Mouse (Mus musculus) lung, embryonic 15.5 days (tissue): ENCODE results near the gene Gm39566. TPM values are rescaled to one million over a fixed set of nuclear protein-coding genes. Genes with fewer than 3 reads are reported as not detected.
A peak's percentile ranks its signal among the peaks of the same experiment; 100 is the strongest.

Source experiments
- ATAC-seq: fragments of 200-750 bp; cut with Nextera tagmentation; 2 replicates; pipeline ENCODE4 v1.8.0; 2017; ENCODE audit warnings: moderate number of reproducible peaks, borderline replicate concordance; ENCODE audit not compliant: low FRiP score, low TSS enrichment; ENCODE audit errors: extremely low read depth
- H3K27ac ChIP-seq: fragments of 300-500 bp; sonication (generic); 2 replicates; pipeline ENCODE4 v1.5.1; 2015; ENCODE audit warnings: moderate library complexity, mild to moderate bottlenecking, inconsistent platforms
- H3K27me3 ChIP-seq: fragments of 300-500 bp; sonication (generic); 2 replicates; pipeline ENCODE4 v1.6.1; 2015; ENCODE audit warnings: inconsistent platforms
- H3K36me3 ChIP-seq: fragments of 300-500 bp; sonication (generic); 2 replicates; pipeline ENCODE4 v1.6.1; 2015; ENCODE audit warnings: inconsistent platforms
- H3K4me1 ChIP-seq: fragments of 300-500 bp; sonication (generic); 2 replicates; pipeline ENCODE4 v1.6.1; 2015; ENCODE audit warnings: inconsistent platforms
- H3K4me2 ChIP-seq: fragments of 300-500 bp; sonication (generic); 2 replicates; pipeline ENCODE4 v1.6.1; 2015; ENCODE audit warnings: inconsistent platforms, mild to moderate bottlenecking, moderate library complexity
- H3K4me3 ChIP-seq: fragments of 300-500 bp; sonication (generic); 2 replicates; pipeline ENCODE4 v1.5.1; 2015; ENCODE audit warnings: mild to moderate bottlenecking, inconsistent platforms
- H3K9ac ChIP-seq: fragments of 300-500 bp; sonication (generic); 2 replicates; pipeline ENCODE4 v1.6.1; 2015; ENCODE audit warnings: inconsistent platforms
- H3K9me3 ChIP-seq: fragments of 300-500 bp; sonication (generic); 2 replicates; pipeline ENCODE4 v1.6.1; 2016; ENCODE audit warnings: inconsistent platforms
- WGBS: fragments of 180-500 bp; shearing (Covaris S2); methylation state at CpG from one replicate; pipeline ENCODE4 v1.1.7; 2015; 5-methylcytosine and 5-hydroxymethylcytosine counted together
- polyA plus RNA-seq: library from polyadenylated mRNA; unstranded; fragments of >200 nt; fragmentation: Nextera tagmentation; extraction: Ambion mirVana; gene quantifications from 2 replicates; pipeline ENCODE4 v1.2.1, GENCODE M21; 2015

Gm39566 gene
- polyA plus RNA-seq, 1 experiment from 2014 or later, result not detected

GRCm38 (mm10) chr11:69791420-69791819, 23.7 kb downstream of the Gm39566 start:
- no peak for ATAC-seq
- Histone ChIP-seq H3K36me3 (no peaks in the 10 kb centered on the region), H3K4me1 (0 out of 2 replicates have a peak, but pooled peaks cover 3% of the 10 kb centered on the region), H3K9ac (no peak overlapping the region), H3K4me2 (no peak overlapping the region), H3K27ac (no peak overlapping the region), H3K27me3 (no peaks in the 10 kb centered on the region), H3K4me3 (no peak overlapping the region), H3K9me3 (no peaks in the 10 kb centered on the region)
- WGBS, result 65% methylated on average over 5 of the region's 5 CpGs

- Histone ChIP-seq H3K4me1 (peaks cover 7% of the 10 kb centered on the region; the same call in 1 of the 2 replicates), H3K36me3 (no peaks in the 10 kb centered on the region), H3K9ac (no peak overlapping the region), H3K27me3 (no peaks in the 10 kb centered on the region), H3K4me2 (no peak overlapping the region), H3K27ac (no peak overlapping the region), H3K9me3 (no peaks in the 10 kb centered on the region), H3K4me3 (no peak overlapping the region)
- 51% methylated on average over 5 of the region's 5 CpGs for WGBS
- no peak for ATAC-seq
Observed at GRCm38 (mm10) chr11:69789431-69789830, 25.7 kb downstream of the Gm39566 start.

DNA sequence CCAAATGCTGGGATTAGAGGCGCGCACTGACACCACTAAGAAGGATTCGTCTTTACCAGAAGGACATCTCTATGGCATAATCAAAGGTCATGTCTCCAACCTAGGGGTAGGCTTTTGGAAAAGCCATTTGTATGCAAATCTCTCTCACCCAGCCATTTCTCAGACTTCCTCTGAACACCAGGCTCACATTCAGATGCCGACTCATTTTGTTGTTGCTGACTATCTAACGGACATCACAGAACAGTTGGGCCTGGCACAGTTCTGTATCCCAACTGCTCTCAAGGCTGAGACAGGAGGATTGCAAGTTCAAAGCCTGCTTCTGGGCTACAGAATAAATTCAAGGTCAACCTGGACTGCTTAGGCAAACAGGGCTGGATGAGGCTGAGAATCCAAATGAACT, 27.8 kb downstream of the Gm39566 start:
- ATAC-seq, result no peak
- Histone ChIP-seq H3K4me2 (no peak overlapping the region), H3K9me3 (no peaks in the 10 kb centered on the region), H3K4me3 (no peak overlapping the region), H3K27me3 (no peaks in the 10 kb centered on the region), H3K4me1 (peaks cover 7% of the 10 kb centered on the region; the same call in 1 of the 2 replicates), H3K9ac (no peak overlapping the region), H3K27ac (no peak overlapping the region), H3K36me3 (no peaks in the 10 kb centered on the region)
- WGBS, result 88% methylated on average over 5 of the region's 5 CpGs

GRCm38 (mm10) chr11:69784793-69785272, 30.3 kb downstream of the Gm39566 start:
- Histone ChIP-seq H3K4me2 (peak overlapping the region; percentile 50), H3K9me3 (no peaks in the 10 kb centered on the region), H3K9ac (no peak overlapping the region), H3K36me3 (no peaks in the 10 kb centered on the region), H3K4me1 (peaks cover 7% of the 10 kb centered on the region; the same call in 1 of the 2 replicates), H3K27me3 (no peaks in the 10 kb centered on the region), H3K4me3 (peak overlapping the region; percentile 20; the same call in 1 of the 2 replicates), H3K27ac (no peak overlapping the region)
- ATAC-seq, result no peak
- WGBS, result 35% methylated on average over 15 of the region's 15 CpGs

DNA sequence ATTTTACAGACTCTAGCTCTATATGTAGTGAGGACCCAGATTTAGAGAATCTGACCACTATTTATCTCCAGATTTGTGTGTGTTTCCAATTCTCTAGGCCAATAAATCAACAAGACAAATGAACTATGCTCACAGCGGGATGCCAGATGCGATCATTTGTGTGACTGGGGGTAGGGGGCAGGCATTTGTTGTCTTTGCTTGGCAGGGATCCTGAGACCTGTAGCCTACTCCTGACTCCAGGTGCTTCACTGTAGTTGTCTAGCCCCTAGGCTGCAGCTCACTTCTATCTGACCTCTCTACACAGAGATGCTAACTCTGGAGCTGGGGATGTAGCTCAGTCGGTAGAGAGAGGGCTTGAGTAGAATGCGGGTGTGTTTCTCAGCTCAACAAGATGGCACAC, 33.3 kb downstream of the Gm39566 start:
- peaks cover 20% of the 10 kb centered on the region for H3K4me1 ChIP-seq
- WGBS, result 26% methylated on average over 4 of the region's 4 CpGs
- no peaks in the 10 kb centered on the region for H3K36me3 ChIP-seq
- H3K4me3 ChIP-seq, result no peak overlapping the region
- H3K27ac ChIP-seq, result no peak overlapping the region
- no peaks in the 10 kb centered on the region for H3K27me3 ChIP-seq
- no peak overlapping the region for H3K9ac ChIP-seq
- no peak for ATAC-seq
- H3K9me3 ChIP-seq, result no peaks in the 10 kb centered on the region
- no peak overlapping the region for H3K4me2 ChIP-seq

- no peaks in the 10 kb centered on the region for H3K9me3 ChIP-seq
- H3K36me3 ChIP-seq, result peaks cover 3% of the 10 kb centered on the region; the same call in 1 of the 2 replicates
- H3K27me3 ChIP-seq, result no peaks in the 10 kb centered on the region
- no peak overlapping the region for H3K4me2 ChIP-seq
- H3K4me1 ChIP-seq, result peaks cover 19% of the 10 kb centered on the region
- H3K9ac ChIP-seq, result no peak overlapping the region
- ATAC-seq, result no peak
- H3K27ac ChIP-seq, result no peak overlapping the region
- 34% methylated on average over 7 of the region's 7 CpGs for WGBS
- no peak overlapping the region for H3K4me3 ChIP-seq
Observed at GRCm38 (mm10) chr11:69778985-69779384, 36.1 kb downstream of the Gm39566 start.

DNA sequence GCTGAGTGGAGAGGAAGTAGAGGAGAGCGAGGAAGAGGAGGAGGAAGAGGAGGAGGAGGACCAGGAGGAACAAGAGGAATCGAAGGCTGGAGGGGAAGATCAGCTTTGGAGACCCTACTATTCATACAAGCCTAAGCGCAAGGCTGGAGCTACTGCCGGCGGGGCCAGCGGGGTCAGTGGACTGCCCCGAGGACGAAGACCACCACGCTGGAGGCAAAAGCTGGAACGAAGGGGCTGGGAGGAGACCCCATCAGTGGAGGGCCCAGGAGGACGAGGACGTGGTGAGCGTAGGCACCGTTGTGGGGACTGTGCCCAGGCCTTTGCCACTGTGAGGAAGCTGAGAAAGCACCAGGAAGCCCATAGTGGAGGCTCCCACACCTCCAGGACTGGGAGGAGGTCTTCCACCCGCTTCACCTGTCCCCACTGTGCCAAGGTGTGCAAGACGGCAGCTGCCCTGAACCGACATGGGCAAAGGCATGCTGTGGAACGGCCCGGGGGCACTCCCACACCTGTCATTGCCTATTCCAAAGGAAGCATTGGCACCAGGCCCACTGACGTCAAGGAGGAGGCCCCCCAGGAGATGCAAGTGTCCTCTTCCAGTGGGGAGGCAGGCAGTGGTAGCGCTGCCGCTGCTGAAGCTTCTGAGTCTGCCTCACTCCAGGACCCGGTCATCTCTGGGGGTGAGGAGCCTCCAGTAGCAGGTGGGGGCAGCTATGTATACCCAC, 36.7 kb downstream of the Gm39566 start:
- Histone ChIP-seq H3K4me1 (peaks cover 19% of the 10 kb centered on the region), H3K4me3 (no peak overlapping the region), H3K9ac (no peak overlapping the region), H3K9me3 (no peaks in the 10 kb centered on the region), H3K36me3 (peaks cover 3% of the 10 kb centered on the region; the same call in 1 of the 2 replicates), H3K27me3 (no peaks in the 10 kb centered on the region), H3K27ac (no peak overlapping the region), H3K4me2 (no peak overlapping the region)
- no peak for ATAC-seq
- WGBS, result 60% methylated on average over 23 of the region's 23 CpGs

GRCm38 (mm10) chr11:69777504-69778257, 37.4 kb downstream of the Gm39566 start:
- Histone ChIP-seq H3K9me3 (no peaks in the 10 kb centered on the region), H3K9ac (no peak overlapping the region), H3K27ac (no peak overlapping the region), H3K27me3 (no peaks in the 10 kb centered on the region), H3K36me3 (peaks cover 3% of the 10 kb centered on the region; the same call in 1 of the 2 replicates), H3K4me3 (no peak overlapping the region), H3K4me1 (peaks cover 19% of the 10 kb centered on the region), H3K4me2 (no peak overlapping the region; the same call in 1 of the 2 replicates)
- 61% methylated on average over 24 of the region's 26 CpGs for WGBS
- no peak for ATAC-seq

DNA sequence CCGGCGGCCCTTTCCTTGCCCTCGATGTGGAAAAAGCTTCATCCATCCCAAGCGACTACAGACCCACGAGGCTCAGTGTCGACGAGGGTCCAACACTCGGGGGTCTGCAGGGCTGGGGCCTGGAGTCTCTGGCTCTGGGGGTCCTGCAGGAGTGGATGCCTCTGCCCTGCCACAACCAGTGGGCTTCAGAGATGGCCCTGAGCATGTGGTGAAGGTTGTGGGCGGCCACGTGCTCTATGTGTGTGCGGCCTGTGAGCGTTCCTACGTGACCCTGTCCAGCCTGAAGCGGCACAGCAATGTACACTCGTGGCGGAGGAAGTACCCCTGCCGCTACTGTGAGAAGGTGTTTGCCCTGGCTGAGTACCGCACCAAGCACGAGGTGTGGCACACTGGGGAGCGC, 38.6 kb downstream of the Gm39566 start:
- no peak for ATAC-seq
- Histone ChIP-seq H3K9me3 (no peaks in the 10 kb centered on the region), H3K4me1 (peaks cover 19% of the 10 kb centered on the region), H3K9ac (no peak overlapping the region), H3K4me2 (no peak overlapping the region), H3K36me3 (peaks cover 3% of the 10 kb centered on the region; the same call in 1 of the 2 replicates), H3K27me3 (no peaks in the 10 kb centered on the region), H3K27ac (no peak overlapping the region), H3K4me3 (no peak overlapping the region)
- 80% methylated on average over 20 of the region's 20 CpGs for WGBS

DNA sequence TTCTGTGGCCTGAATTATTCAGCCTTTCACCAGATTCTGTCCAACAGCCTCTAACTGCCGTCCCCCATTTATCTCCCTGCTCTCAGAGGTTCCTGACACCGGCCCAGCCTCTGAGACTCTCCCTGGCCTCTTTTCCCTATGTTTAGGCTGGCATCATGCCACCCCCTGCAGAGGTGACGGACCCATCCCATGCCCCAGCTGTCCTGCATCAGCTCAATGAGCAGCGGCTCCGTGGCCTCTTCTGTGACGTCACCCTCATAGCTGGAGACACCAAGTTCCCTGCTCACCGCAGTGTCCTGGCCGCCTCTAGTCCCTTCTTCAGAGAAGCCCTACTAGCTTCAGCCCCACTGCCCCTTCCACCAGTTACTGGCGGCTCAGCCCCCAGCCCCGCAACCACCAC, 39.4 kb downstream of the Gm39566 start:
- Histone ChIP-seq H3K27ac (no peak overlapping the region), H3K9ac (no peak overlapping the region), H3K4me3 (no peak overlapping the region), H3K9me3 (no peaks in the 10 kb centered on the region), H3K36me3 (peaks cover 3% of the 10 kb centered on the region; the same call in 1 of the 2 replicates), H3K4me2 (no peak overlapping the region), H3K4me1 (peaks cover 19% of the 10 kb centered on the region), H3K27me3 (no peaks in the 10 kb centered on the region)
- 58% methylated on average over 10 of the region's 10 CpGs for WGBS
- ATAC-seq, result no peak

DNA sequence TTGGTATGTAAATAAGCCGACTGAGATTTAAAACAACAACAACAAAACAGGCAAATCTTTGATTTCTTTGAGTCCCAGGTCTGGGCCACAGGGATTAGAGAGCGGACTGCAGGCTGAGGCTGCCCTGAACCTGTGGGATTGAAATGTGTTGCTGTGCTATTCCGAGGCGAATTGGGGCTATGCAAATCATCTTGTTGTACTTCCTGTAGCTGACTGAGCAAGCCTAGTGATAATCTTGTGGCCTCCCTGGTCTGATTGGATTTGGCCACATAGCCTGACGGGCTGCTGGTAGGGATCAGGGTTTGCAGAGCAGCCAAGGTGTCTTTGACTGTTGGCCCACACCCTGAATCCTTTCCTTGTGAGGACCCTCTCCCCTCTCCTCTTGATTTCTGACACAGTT, 40.1 kb downstream of the Gm39566 start:
- H3K4me1 ChIP-seq, result peaks cover 19% of the 10 kb centered on the region
- WGBS, result 59% methylated on average over 5 of the region's 5 CpGs
- peaks cover 3% of the 10 kb centered on the region; the same call in 1 of the 2 replicates for H3K36me3 ChIP-seq
- no peaks in the 10 kb centered on the region for H3K9me3 ChIP-seq
- no peak overlapping the region for H3K9ac ChIP-seq
- H3K27ac ChIP-seq, result no peak overlapping the region
- no peak overlapping the region for H3K4me2 ChIP-seq
- ATAC-seq, result no peak
- H3K27me3 ChIP-seq, result no peaks in the 10 kb centered on the region
- H3K4me3 ChIP-seq, result no peak overlapping the region

DNA sequence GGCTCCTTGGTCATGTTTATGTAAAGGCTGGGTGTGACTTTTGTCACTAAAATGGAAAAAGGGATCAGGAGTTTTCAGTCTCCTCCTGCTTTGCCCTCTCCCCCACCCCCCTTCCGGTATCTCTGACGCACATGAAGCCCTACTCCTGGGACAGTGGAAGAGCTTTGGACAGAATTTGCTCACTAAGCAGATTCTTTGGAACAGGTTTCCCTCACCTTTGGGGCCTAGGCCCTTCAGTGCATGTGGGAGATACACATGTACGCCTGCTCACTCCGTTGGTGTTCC, 47.5 kb downstream of the Gm39566 start:
- Histone ChIP-seq H3K9ac (no peak overlapping the region), H3K4me2 (peak overlapping the region; percentile 60), H3K9me3 (no peaks in the 10 kb centered on the region), H3K4me1 (peaks cover 22% of the 10 kb centered on the region), H3K36me3 (no peaks in the 10 kb centered on the region), H3K27me3 (no peaks in the 10 kb centered on the region), H3K4me3 (peak overlapping the region; percentile 86; the same call in 1 of the 2 replicates), H3K27ac (no peak overlapping the region)
- 45% methylated on average over 4 of the region's 4 CpGs for WGBS
- ATAC-seq, result no peak
